Mouse (Mus musculus) retina, postnatal 1 day (tissue): ENCODE results near the gene Trpm3.

Source experiments
- DNase-seq: peaks from one replicate; pipeline ENCODE4 v3.0.0-alpha.2; 2012

Trpm3 gene

DNA sequence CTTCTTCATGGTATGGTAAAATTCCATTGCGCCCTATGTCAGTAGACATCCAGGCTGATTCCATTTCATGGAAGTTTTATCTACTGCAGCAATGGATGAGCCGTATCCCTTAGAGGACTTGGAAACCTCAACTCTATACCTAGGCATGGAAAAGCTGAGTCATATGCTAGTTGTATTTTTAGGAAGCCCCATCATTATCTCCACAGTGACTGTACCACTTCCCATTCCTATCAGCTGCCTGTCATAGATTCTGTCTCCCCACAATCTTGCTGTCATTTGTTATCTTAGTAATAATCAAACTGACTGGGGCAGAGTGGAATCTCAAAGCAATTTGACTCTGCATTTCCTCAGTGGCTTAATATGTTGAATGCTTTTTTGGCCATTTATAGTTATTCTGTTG, 169.2 kb downstream of the Trpm3 start:
- no peak for DNase-seq

DNA sequence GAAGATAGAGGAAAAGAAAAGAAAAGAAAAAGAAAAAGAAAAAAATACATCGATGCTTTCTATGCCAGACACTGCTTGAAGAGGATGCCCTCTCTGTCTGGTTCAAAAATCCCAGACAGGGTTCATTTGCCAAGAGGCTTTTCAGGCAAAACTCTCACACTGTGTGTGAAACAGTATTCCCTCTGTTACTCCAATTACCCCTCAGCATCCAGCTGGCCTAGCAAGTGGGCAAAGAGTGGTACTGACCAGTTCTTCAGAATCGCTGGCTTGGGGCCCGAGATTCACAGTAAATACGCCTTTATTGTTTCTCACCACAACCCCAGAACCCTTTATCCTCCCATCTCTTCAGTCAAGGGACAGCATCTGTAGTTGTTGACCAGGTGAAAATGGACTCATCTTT, 178.5 kb downstream of the Trpm3 start:
- no peak for DNase-seq

DNA sequence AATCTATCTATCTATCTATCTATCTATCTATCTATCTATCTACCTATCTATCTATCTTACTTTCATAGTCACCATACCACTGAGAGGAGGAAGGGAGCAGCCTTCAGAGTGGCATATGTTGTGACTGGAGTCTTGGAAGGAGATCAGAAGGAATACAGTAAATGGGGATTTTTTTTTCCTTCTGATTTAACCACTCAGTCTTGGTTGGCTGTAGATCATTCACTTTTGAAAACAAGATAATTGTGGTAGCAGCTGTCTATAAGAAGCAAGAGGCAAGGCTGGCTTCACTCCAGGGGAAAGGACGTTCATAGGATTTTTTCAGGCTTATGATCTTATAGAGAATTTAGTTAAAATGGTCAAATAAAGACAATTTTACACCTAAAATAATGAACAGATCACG, 188.0 kb downstream of the Trpm3 start:
- DNase-seq, result no peak

DNA sequence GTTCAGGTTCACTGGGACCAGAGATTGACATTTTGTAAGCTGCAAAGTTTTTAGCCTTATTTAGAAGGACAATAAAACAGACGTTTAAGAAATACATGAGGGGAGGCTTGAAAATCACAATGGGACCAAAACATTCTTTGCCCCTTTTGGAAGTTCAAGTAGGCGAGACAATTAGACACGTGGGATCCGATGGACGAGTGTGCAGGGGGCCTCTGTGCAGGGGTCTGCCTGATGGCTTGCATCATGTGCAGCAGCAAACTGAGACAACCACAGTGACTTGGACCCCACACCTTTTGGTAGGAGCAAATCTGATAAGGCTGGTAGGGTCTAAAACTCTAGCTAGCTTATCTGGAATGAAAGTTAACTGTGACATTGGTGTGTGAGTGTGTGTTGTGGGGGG, 188.4 kb downstream of the Trpm3 start:
- DNase-seq, result no peak

DNA sequence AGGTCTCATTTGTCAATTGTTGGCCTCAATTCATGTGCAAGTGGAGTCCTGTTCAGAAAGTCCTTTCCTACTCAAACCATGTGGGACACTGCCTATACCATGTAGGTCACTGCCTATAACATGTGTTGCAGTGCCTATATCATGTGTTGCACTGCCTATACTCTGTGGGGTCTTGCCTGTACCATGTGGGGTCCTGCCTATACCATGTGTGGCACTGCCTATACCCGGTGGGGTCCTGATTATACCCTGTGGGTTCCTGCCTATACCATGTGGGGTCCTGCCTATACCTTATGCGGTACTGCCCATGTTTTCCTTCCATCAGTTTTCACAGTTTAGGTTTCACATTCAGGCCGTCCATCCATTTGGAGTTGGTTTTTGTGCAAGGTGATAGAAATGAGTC, 197.4 kb downstream of the Trpm3 start:
- no peak for DNase-seq

DNA sequence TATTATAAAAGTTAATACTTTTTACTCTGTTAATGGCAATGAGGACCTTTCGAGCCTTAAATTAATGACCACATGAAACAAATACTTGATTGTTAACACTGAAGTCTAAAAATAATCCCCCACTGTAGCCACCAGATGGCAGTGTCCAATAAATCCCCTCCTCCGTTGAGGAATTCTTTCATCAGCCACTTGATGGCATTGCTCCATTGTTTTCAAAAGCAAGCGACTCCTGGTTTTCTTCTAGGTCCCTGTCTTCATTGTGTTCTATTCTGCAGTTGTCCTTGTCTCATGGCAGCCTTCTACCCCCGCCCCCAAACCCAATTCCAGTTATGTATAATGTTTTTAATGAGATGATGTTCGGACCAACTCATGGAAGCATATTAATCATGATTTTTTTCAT, 198.6 kb downstream of the Trpm3 start:
- DNase-seq, result peak; percentile 90

DNA sequence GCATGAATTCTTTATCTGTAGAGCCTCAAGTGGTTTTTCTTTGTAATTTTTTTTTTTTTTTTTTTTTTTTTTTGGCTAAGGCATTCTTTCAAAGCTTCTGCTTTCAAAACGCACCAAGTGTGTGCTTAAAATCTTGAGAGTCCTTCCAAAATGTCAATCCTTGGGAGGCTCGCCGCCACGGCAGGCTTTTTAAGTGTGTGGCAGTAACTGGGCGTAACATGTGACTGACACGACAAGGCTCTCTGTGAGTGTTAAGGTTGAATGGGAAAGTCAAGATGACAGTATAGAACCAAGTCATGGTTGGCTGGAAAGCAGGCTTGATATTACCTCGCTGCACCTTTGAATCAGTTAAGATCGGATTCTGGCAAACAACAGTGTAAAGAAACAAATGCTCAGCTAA, 200.1 kb downstream of the Trpm3 start:
- no peak for DNase-seq

DNA sequence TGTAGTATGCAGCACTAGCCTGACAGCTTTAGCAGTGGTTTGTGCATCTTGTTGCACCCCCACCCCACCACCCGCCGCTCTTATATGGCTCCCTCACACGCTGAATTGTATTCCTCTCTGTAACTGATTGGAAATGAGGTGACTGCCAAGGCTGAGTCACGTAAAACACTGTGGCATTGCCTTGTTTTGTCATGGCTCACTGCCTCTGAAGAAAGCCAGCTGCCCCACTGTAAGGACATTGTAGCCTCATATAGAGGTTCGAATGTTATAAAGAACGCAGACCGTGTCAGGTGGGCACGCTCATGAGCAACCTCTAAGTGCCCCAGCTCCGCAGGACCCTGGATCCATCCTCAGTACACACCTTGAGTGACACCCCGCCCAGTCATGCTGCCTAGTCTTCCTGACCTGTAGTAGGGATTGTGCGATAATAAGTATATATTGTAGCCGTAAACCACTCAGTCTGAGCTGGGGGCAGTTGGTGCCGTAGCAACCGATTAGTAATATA, 215.2 kb downstream of the Trpm3 start:
- peak; percentile 72 for DNase-seq

DNA sequence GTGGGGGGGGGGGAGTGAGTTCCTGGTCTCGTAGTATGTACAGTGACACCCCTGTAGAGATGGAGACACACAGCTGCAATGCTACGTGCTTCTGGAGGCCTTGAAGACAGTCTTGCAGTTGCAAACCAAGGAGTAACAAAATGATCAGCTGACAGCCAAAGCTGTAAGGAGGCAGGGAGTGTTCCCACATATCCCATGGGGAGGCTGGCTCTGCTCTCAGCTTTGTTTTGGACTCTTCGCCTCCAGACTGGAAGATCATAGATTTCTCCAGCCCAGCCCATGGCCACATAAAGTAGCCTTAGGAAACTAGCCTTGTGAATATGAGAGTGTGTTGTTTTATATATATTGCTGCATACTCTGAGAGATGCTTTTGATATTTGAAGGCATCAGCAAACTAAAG, 248.0 kb downstream of the Trpm3 start:
- DNase-seq, result no peak

DNA sequence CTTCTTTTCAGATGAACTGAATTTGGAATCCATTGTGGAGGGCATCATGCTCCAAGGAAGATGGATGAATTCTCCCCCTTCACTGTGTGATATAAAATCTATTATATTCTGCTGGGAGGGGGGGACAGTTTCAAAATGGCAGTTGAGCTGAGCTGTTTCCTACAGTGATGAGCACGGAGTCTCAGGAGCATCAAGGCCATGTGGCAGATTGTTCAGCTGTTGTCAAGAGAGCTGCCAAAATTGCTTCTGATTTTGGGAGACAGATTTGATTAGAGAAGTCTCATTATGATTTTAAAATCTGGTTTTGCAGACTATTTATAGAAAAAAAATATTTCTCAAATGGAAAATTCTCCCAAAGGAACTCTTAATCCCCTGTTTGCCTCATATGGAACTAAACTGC, 255.9 kb downstream of the Trpm3 start:
- no peak for DNase-seq

DNA sequence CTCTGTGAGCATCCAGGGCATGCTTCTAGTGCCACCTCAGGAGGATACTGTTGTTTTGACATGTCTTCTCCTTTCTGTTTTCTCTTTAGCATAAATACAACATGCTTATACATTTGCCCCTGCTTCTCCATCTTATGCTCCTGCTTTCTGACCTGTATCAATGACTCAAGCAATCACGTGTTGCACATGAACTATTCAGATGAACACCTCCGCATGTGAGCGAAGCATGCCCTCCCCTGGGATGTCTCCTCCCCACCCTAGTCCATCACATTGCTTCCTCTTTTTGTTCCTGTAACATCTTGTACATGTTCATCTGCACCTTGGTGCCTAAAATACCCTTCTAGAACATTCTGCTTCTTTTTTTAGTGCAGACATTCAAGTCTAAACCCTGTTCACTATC, 265.2 kb downstream of the Trpm3 start:
- no peak for DNase-seq

DNA sequence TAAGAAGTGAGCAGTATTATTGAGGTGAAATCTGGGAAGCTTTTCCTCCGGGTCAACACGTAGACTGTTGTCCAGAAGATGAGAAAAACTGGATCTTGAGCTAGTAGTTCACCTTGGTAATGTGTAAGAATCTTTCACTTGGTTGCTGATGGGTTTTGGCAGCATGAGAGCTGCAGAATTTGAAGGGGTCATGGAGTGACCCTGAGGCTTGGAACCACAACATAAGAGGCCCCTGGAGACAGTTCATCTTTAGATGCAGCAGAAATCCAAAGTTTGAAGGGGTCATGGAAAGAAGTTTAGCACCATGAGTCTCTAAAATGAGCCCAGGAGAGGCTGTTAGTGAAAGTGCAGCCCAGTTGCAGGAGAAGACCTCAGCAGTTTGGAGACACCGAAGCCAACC, 279.4 kb downstream of the Trpm3 start:
- no peak for DNase-seq

DNA sequence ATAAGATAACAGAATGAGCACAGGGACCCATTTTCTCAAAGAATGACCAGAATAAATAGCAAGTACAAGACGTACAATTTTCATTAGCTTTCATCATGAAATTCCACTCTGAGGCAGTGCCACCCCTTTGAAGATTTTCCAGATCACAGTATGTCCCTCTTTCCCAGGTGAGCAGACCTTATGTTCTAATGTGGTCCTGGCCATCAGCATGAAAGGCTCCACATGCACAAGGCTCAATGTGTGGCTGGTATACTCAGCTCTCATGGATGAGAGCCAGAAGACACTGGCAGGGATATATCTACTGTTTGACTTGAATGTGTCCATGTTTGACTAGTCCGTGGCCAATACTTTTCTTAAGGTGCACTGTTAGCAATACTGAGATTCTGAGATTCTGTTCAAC, 298.4 kb downstream of the Trpm3 start:
- no peak for DNase-seq

DNA sequence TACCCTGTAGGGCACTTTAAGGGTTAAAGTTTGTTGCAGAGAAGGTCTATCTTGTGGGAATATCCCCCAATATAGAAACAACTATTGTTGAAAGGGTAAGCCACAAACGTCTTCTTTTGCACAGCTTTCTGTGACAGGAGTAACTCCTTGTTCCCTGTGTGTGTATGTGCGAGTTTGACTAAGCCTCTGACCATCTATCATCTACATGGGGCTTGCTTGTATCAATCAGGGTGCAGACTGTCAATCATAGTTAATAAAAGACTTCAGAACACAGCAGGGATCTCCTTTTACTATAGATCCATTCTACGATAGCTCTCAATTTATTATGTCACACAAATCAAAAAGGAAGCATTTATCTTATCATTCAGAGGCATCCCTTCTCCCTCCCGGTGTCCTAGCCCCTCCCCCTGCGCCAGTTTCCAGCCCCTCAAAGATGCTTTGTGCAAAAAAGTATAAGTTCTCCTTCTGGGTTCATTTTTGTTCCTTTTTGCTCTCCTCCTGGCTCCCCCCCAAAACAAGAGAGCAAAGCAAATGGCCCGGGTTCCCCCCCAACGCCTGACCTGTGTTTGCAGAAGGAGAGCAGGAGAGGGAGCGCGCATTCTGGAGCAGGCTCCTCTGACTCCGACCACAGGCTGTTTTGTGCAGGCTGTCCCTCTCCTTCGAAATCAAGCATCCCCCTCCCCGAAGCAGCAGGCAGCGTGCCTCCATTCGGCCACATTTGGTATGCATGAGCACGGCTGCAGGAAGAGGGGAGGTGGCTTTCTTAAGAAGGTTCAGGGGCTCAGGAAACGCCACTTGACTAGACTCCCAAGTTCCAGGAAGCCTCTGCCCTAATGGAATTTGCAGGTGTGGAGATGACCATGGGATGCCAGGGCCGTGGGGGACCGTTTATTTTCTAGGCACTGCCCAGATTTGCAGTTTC, 308.8 kb downstream of the Trpm3 start:
- peak; percentile 65 for DNase-seq

DNA sequence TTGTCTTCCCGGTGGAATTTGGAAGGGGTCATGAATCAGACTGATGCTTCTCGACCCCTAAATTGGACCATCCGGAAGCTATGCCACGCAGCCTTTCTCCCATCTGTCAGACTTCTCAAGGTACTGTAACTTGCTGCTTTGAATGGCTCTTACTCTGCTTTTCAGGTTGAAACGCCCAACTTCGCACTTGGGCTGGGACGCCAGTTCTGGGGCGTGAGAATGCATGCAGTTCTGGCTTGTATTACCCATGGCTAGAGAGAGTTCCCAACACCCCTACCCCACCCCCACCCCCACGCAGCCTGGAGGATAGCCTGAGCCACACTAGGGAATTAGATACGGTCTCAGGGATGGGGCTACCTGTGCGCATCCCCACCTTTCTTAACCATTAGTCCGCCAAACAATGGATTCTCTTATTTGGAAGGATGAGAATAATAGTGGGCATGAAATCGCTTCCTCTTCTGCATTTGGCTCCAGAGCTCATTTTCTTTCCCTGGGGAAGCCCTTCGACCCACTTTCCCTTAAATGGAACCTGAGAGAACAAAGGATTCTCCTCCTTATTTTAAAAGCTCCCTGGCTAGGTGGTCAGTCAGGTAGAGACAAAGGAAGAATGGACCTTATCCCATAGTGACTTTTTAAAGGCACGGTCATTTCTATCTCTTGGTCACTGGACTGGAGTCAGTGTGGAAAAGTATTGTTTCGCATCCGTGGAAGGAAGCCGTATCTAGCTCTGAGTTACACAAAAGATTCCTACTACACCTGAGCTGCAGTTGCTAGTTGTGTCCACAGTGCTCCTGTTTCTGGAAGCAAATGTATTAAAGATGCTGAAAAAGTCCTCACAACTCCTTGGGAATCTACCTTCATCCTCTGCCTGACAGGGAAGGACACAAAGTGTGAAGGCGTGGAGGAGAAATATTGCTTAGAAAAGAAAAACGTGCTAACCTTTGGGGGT, 309.8 kb downstream of the Trpm3 start:
- DNase-seq, result peak; percentile 9

DNA sequence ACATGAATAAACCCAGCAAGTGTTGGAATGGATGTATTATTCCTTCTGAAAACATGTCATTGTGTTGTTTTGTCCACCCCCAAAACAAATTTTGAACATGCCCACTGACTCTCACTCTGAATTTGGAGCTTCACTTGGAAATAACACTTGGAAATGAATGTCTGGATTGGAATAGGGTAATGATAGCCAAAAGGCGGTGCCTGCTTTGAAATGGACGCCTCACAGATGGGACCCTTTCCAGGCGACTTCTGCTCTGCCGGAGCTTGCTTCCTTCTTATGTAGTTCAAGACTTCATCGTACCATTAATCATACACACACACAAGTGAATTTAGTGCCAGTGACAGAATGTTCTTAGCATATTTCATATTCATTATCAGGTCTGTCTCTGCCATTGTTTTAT, 312.4 kb downstream of the Trpm3 start:
- no peak for DNase-seq

DNA sequence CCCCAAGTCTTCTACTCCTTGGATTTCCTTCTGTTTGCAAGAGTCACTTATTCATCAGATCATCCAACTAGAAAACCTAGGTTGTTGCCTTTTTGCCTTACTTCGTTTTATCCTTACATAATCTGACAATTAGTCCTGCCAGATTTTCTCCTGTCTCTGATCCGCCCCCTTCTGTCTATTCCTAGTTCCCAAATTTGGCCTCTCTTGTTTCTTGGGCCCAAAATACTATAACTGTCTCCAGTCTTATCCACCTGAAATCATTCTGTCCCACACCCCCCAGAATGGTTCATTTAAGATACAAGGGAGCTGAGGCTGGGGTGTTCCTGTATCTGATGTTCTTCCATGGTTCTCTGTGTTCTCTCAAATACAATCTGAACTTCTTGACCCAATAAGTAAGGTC, 318.1 kb downstream of the Trpm3 start:
- DNase-seq, result no peak

DNA sequence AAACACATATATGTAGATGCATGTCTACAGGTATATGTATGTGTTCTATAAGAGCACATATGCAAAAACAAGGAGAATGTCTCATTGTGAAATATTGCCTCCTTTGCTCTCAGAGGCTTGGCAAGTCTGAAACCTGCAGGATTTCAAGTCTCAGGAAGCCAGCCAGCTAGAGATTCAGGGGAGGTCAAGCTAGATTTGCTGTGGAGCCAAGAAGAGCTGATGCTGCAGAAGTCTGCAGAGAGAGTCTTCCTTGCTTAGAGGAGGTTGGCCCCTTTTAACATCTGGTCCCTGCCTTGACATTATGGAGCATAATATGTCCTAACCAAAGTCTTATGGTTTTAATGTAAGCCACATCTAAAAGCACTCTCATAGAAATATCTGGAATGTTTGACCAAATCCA, 323.2 kb downstream of the Trpm3 start:
- no peak for DNase-seq

DNA sequence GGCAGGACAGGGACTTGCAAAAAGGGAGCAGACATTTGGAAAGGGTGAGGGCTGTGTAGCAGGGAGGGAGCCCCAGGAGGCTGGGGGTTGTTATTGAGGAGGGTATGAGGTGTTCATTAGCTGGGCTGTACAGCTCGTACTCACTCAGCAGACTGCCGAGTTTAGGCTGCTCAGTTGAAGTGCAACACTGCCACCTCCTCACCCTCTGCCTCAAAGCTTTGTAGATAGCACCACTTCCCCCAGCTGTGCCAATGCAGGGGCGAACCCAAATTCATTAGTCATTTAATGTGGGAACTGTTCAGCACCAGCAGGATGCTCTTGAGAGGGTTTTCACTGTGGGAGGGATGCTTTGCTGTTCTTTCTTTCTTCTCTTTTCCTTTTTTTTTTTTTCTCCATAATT, 324.7 kb downstream of the Trpm3 start:
- no peak for DNase-seq

DNA sequence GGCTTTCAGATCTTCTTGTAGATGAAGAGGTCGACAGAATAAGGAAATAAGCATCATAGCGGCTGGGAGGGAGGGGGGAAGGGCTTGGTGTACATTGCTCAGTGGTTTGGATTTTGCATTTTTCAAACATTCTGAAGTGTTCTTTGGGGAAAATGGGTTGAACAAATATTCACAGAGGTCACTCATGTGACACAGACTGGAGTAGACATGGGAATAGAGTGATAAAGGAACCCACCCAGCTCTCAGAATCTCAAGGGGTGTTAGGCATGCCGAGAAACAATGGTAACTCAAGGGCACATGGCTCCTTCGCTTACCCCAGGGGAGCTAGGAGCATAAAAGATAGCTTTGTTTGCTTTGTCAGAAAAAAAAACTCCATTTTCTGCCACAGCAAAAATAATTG, 330.8 kb downstream of the Trpm3 start:
- no peak for DNase-seq

DNA sequence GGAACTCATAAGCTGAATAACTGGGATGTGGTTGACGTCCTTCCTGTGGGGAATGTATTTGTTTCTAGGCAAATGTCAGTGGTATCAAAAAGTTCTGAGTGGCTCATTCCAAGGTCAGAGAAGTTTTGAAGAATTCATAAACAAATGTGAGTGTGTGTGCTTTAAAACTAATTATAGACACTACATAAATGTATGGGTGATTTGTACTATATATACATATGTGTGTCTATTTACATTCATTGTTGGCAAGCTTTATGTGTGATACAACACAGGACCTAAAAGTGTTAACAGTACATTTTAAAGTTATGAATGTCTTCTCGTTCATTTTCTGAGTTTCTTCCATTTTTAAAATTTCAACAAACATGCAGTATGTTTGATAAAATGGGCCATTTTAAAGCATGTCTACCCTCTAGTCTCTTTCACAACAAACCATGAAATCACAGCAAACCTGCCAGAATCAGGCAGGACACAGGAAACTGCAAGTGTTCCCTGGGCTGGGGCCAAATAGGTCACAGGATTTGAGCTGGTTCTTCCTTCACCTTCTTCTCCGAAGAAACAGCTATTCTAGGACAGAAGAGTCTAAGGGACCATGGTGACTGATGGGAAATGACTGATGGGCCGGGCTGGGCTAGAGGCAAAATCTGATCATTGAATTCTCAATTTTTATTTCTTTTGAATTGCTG, 334.3 kb downstream of the Trpm3 start:
- DNase-seq, result no peak

DNA sequence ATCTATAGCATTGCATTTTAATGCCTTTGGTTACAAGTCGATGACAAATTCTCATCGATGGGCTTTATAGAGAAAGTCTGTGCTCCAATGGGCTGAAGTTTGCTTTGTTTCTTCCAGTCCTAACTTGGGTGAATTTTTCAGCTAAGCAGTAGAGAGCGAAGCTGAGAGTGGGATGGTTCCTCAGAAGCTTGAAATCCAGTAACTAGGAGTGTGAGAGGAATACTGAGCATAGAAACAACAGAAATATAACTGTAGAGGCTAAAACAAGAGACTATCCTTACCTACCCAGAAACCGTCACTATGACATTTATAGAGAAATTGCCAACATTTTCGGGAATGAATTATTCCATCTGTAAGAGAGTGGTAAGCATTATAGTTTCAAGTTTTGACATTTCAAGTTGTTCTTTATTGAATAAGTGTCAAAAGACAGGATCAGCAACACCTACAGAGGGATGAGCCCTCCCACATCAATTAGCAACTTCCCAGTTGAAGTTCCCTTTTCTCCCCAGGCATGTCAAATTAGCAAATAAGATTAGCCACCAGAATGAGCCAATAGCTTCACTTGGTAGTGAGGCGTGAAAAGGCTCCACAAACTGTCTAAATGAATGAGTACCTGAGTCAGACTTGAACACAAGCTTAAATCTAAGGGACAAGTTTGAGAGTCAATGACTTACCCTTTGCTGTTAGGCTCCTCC, 339.6 kb downstream of the Trpm3 start:
- no peak for DNase-seq

DNA sequence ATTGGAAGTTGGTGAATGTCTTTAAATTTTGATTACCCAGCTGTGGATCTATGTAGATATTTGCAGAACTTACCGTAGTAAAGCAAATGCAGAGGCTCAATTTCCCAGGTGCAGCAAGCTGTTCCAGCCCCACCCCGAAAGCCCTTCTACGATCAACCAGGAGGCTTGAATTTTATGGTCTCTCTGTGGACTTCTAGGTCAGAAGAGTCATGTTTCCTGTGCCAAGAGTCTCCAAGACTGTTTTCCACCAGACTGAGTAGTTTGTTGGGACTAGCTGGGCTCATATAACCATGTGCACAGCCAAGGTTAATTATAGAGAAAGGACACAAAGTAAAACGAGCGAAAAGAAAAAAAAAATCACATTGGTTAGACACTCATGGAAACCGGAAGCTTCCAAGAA, 364.6 kb downstream of the Trpm3 start:
- no peak for DNase-seq
